Mouse (Mus musculus): ENCODE data around the gene Dstn. TPM values are rescaled to one million over a fixed set of nuclear protein-coding genes. Genes with fewer than 3 reads are reported as not detected.

Dstn gene
- polyA plus RNA-seq, 1 experiment: 132 TPM

- 78% methylated on average over 10 of the region's 10 CpGs for WGBS
- DNase-seq: no peak
- H3K27me3 ChIP-seq (ENCODE audit: control insufficient read depth, insufficient read depth, low read length): no peaks in the 10 kb centered on the region; the same call in 1 of the 2 replicates
Observed at GRCm38 (mm10) chr2:143882606-143883288, 32.4 kb upstream of the Dstn start.

GRCm38 (mm10) chr2:143889131-143889859 is 25.8 kb upstream of the Dstn start:
- H3K27ac ChIP-seq (ENCODE audit: insufficient read depth, low read length): no peak overlapping the region
- H3K27me3 ChIP-seq (ENCODE audit: control insufficient read depth, insufficient read depth, low read length): no peaks in the 10 kb centered on the region; the same call in 1 of the 2 replicates
- 84% methylated on average over 15 of the region's 15 CpGs for WGBS
- TF ChIP-seq CTCF (IDR thresholded peaks at IDR 0.05; ENCODE audit: borderline replicate concordance, insufficient read depth, low read depth, low read length): no peak
- no peak for TF ChIP-seq POLR2A (IDR thresholded peaks at IDR 0.05; ENCODE audit: borderline replicate concordance, insufficient read depth, low read length)
- no peak overlapping the region for H3K4me3 ChIP-seq (replicated peaks; ENCODE audit: insufficient read depth, low read depth, low read length)
- DNase-seq: no peak
- no peaks in the 10 kb centered on the region for H3K4me1 ChIP-seq (ENCODE audit: control insufficient read depth, insufficient read depth, low read length)

More at GRCm38 (mm10) chr2:143882606-143883288, 32.4 kb upstream of the Dstn start:
- Histone ChIP-seq H3K4me3 (replicated peaks; ENCODE audit: insufficient read depth, low read depth, low read length) (no peak overlapping the region), H3K27ac (ENCODE audit: insufficient read depth, low read length) (no peak overlapping the region), H3K4me1 (ENCODE audit: control insufficient read depth, insufficient read depth, low read length) (no peaks in the 10 kb centered on the region)
- TF ChIP-seq POLR2A (IDR thresholded peaks at IDR 0.05; ENCODE audit: borderline replicate concordance, insufficient read depth, low read length) (no peak), CTCF (IDR thresholded peaks at IDR 0.05; ENCODE audit: borderline replicate concordance, insufficient read depth, low read depth, low read length) (no peak)

GRCm38 (mm10) chr2:143889860-143890433 is 25.2 kb upstream of the Dstn start:
- no peak for TF ChIP-seq POLR2A (IDR thresholded peaks at IDR 0.05; ENCODE audit: borderline replicate concordance, insufficient read depth, low read length)
- Histone ChIP-seq H3K4me3 (replicated peaks; ENCODE audit: insufficient read depth, low read depth, low read length) (no peak overlapping the region), H3K27ac (ENCODE audit: insufficient read depth, low read length) (no peak overlapping the region), H3K4me1 (ENCODE audit: control insufficient read depth, insufficient read depth, low read length) (no peaks in the 10 kb centered on the region), H3K27me3 (ENCODE audit: control insufficient read depth, insufficient read depth, low read length) (no peaks in the 10 kb centered on the region; the same call in 1 of the 2 replicates)
- WGBS: 67% methylated on average over 12 of the region's 12 CpGs
- no peak for DNase-seq

- Histone ChIP-seq H3K27ac (ENCODE audit: insufficient read depth, low read length) (no peak overlapping the region), H3K4me3 (replicated peaks; ENCODE audit: insufficient read depth, low read depth, low read length) (no peak overlapping the region), H3K27me3 (ENCODE audit: control insufficient read depth, insufficient read depth, low read length) (no peaks in the 10 kb centered on the region), H3K4me1 (ENCODE audit: control insufficient read depth, insufficient read depth, low read length) (no peaks in the 10 kb centered on the region)
- no peak for DNase-seq
- TF ChIP-seq POLR2A (IDR thresholded peaks at IDR 0.05; ENCODE audit: borderline replicate concordance, insufficient read depth, low read length) (no peak), CTCF (IDR thresholded peaks at IDR 0.05; ENCODE audit: borderline replicate concordance, insufficient read depth, low read depth, low read length) (no peak)
- 90% methylated on average over 10 of the region's 10 CpGs for WGBS
Observed at GRCm38 (mm10) chr2:143891302-143892048, 23.6 kb upstream of the Dstn start.

GRCm38 (mm10) chr2:143899470-143900220 is 15.5 kb upstream of the Dstn start:
- 94% methylated on average over 9 of the region's 9 CpGs for WGBS
- TF ChIP-seq POLR2A (IDR thresholded peaks at IDR 0.05; ENCODE audit: borderline replicate concordance, insufficient read depth, low read length) (no peak), CTCF (IDR thresholded peaks at IDR 0.05; ENCODE audit: borderline replicate concordance, insufficient read depth, low read depth, low read length) (no peak)
- H3K27ac ChIP-seq (ENCODE audit: insufficient read depth, low read length): no peak overlapping the region
- no peak overlapping the region for H3K4me3 ChIP-seq (replicated peaks; ENCODE audit: insufficient read depth, low read depth, low read length)
- no peaks in the 10 kb centered on the region for H3K27me3 ChIP-seq (ENCODE audit: control insufficient read depth, insufficient read depth, low read length)
- no peak for DNase-seq
- no peaks in the 10 kb centered on the region; the same call in 1 of the 2 replicates for H3K4me1 ChIP-seq (ENCODE audit: control insufficient read depth, insufficient read depth, low read length)

GRCm38 (mm10) chr2:143900821-143901351 is 14.2 kb upstream of the Dstn start:
- DNase-seq: peak in 1 of 2 experiments; percentile 36
- Histone ChIP-seq H3K27ac (ENCODE audit: insufficient read depth, low read length) (no peak overlapping the region), H3K4me1 (ENCODE audit: control insufficient read depth, insufficient read depth, low read length) (no peaks in the 10 kb centered on the region; the same call in 1 of the 2 replicates), H3K27me3 (ENCODE audit: control insufficient read depth, insufficient read depth, low read length) (no peaks in the 10 kb centered on the region), H3K4me3 (replicated peaks; ENCODE audit: insufficient read depth, low read depth, low read length) (no peak overlapping the region)
- TF ChIP-seq POLR2A (IDR thresholded peaks at IDR 0.05; ENCODE audit: borderline replicate concordance, insufficient read depth, low read length): no peak
- TF ChIP-seq CTCF (IDR thresholded peaks at IDR 0.05; ENCODE audit: borderline replicate concordance, insufficient read depth, low read depth, low read length): no peak
- WGBS: 45% methylated on average over 5 of the region's 5 CpGs
